Mouse (Mus musculus): ENCODE measurements at regions not wholly inside any gene's neighbourhood (a gene's known extent, or its start where the extent isn't known, plus 50 kb on each side); places are given as distances from the start of the nearest gene placed in this dataset.
"Not testable (repeated sequence)": the region's sequence is repeated elsewhere in the genome, so short reads cannot be mapped to it uniquely, and the experiment has no call there.

DNA sequence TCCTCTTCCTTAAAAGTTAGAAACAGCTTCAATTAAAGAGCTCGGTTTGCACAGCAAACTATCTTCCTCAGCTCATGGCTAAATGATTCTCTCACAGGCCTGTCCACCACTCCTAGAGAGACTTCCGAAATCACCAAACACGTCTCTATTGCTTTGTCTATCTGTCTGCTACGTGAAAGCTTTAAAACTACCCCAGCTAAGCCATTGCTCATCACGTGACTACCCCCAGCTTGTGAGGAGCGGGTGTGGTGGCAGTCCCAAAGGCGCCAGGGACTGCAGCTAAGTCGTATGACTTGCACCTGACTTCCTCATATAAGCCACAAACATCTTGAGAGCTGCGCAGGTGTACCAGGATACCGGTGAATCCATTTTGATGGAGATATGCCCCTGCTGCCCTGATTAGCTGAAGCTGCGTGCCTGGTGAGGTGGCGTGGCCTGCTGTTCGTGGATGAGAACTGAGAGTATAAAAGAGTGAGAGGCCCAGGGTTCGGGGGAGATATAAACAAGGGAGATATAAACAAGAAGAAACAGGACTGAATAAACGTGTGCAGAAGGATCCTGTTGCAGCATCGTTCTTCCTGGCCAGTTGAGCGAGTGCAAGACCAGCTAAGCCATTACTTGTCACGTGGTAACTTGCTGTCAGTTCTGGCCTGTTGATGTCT lies 105.8 kb upstream of the Intu start:
- TF ChIP-seq EP300 (optimal IDR thresholded peaks at IDR 0.05); CTCF (IDR thresholded peaks at IDR 0.05; ENCODE audit: low read depth): not testable (repeated sequence)

Measured in stomach, postnatal 0 days (tissue).